Mouse (Mus musculus) lung, postnatal 0 days (tissue): ENCODE data around the gene Selenos.

ENCODE experiments used
- CTCF ChIP-seq: IDR thresholded peaks from 2 replicates; pipeline ENCODE4 v1.5.1; 2016; ENCODE audit warnings: antibody characterized with exemption, mild to moderate bottlenecking
- EP300 ChIP-seq: IDR thresholded peaks from 2 replicates; pipeline ENCODE4 v1.6.1; 2016; ENCODE audit warnings: antibody characterized with exemption, mild to moderate bottlenecking, control low read depth

DNA sequence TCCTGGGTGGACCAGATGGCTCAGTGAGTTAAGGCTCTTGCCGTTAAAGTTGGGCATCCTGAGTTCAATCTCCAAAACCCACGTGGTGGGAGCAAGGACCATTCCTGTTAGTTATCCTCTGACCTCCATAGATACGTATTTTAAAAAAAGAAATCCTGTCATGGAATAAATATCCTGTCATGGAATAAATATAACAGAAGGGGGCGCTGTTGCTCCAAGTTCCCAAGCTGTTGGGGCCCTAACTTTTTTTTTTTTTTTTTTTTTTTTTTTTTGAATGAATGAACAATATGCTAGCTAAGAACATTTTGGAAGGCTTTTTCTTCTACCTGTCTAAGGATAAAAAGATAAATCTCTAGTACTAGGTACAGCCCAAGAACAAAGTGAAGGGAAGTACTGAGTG, 22.4 kb downstream of the Selenos start:
- TF ChIP-seq CTCF (peak; percentile 77), EP300 (0 out of 2 replicates have a peak, but pooled peaks have one; percentile 25)
